Mouse (Mus musculus) WW6 (cell line): Measurements from ENCODE around the gene Nxpe4.

Experiments used
- DNase-seq: peaks from one replicate; pipeline ENCODE4 v3.0.0-alpha.2; 2013; ENCODE audit warnings: low read depth, low spot score

The Nxpe4 gene

DNA sequence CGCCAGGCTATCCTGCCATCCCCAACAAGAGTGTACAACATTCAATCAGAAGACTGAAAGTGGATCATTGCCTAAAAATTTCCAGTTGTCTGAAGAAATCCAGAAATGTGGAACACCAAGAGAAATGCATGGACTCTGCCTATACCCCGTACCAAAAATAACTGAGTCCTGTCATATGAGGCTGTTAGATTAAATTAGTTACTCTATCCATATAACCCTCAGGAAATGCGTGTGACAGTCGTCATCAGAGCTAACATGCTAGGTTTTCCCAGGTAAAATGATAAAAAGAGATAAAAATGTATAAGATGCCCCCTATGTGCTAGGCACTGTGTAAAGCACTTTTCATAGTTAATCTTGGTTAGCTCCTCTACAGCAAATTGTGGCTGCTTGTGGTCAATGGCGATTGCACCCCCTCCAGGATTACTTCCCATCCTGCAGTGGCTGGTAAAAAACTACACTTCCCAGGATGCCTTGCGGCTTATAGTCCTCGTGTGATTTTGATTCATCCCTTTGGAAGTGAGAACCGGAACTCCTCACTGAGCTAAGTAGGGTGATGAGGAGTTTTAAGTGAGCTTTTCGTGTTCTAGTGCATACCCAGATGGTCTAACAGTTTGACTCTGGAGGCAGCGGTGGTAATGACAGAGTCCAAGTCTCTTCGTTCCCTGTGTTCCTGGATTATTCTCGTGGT is at the start of gene Nxpe4:
TSS of gene Nxpe4 (plus strand) at position 519 of the 688 bp plus-strand sequence.
- DNase-seq, result peak; percentile 50

DNA sequence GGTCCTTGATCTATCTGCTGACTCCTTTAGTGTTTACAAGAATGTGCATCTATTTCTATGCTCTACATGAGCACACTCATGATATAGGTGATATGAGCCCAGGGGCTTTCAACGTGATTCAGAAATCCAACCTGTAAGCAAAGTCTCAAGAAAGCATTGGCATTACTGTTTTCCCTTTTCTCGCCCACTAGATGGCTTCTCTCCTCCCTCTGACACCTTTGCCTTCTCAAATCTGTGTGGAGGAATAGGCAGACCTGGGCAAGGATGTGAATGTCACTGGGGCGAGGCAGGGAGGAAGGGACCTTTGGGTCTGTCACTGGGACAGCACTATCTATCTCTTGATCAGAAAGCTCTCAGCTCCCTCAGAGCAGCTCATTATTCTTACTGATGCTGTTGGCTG is 35.0 kb upstream of the Nxpe4 start:
- DNase-seq, result no peak

DNA sequence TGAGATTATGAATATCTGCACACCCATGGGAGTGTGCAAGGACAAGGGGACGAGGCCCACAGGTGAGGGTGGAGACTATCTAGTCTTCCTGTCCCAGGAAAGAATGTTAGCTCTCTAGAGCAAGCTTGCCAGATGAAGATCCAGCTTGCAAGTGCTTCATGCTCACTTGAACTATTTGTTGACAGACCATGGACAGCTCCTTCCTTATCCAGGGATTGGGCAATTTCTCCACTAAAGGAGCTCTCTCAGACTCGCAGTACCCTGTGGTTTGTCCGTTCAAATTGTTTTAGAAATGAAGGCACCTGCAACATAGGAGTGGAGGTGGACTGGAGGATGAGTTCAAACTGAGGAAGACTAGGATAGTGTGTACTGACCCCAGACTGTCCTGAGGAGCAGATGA is 24.3 kb upstream of the Nxpe4 start:
- DNase-seq, result no peak

DNA sequence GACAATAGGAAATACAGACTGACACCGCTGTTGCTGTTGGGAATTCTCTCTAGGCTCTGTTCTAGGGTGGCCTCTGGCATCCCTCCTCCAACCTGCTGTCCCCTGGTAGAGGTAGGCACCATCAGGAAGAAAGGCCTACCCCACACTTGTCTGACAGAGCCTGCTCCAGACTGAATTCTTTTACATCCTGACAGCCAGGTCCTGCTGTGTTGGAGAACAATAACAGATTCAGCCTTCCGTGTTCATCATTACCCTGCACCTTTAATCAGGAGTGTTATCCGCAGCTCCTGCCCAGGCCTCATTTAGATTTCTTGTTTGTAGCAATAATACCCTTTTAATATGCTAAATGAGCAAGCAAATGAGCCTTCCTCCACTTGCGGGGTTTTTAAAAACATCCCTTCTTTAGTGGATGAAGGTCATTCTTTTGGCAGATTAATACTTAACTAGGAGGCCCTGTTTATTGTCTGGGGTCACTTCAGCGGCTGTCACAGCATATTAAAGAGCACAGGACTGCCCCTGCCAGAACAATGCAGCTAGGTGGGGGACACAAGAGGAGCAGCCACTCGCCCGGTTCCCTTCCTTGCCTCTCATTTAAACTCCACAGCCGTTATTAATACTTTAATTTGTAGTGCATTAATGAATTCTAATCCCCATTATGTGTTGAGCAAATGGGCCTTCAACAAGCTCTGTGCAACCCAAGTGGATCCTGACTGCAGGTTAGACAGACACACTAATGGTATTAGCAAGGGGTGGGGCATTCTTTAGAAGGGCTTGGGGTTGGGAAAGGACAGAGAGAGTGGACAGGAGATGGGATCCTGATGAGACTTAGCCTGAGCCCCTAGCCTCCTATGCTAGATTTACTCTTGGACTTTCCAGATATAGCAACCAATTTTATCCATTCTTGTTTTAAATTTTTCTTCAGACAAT is 21.1 kb upstream of the Nxpe4 start:
- no peak for DNase-seq

DNA sequence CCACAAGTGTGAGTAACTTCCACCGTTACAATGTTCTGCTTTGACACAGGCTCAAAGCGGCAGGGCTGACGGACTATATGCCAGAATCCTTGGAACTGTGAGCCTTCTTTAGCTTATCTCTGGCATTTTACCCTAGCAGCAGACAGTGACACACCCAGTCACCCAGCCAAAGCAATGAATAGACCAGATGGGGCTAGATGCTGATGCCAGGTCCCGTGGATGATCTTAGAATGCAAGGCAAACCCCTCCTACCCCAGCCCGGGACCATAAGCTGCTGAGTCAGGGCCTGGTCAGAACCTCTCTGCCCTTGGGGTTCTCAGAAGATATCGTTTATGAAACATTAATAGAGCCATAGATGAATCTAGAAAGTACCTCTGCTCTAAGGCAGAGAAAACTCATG is 19.2 kb upstream of the Nxpe4 start:
- no peak for DNase-seq

DNA sequence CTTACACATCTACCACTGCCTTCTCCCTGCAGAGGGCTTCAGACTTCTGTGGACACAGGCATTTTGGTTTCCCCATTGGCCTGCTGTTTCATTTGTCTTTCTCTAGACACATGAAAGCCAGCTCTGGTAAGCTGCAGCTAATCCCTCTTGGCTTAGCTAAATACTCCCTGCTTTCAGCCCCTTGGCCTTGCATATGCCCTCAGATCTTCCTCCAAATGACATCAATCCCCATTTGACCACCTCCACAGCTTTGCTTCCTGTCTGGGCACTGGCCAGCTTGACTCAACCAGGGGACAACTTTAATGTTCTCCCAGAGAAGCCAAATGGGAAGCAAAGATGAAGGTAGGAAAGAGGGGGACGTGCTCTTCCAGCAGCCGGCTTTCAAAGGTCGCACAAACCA is 15.1 kb upstream of the Nxpe4 start:
- no peak for DNase-seq

DNA sequence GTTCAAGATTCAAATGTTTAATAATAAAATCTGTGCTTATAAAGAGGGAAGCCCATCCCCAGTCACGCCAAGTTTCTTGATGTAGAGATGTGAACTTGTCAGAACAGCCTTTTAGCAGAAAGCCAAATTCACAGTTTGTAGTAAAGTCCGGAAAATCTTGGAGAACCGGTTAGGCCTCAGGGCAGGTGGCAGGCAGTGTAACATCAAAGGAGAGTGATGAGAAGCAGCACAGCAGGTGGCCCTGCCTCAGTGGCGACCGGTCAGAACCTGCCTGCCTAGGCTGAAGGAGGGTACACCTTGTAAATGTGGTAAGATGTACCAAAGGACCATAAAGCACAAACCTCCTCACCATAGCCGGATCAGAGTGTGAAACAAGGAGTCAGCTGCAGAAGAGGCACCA is 4.7 kb downstream of the Nxpe4 start:
- peak; percentile 4 for DNase-seq

DNA sequence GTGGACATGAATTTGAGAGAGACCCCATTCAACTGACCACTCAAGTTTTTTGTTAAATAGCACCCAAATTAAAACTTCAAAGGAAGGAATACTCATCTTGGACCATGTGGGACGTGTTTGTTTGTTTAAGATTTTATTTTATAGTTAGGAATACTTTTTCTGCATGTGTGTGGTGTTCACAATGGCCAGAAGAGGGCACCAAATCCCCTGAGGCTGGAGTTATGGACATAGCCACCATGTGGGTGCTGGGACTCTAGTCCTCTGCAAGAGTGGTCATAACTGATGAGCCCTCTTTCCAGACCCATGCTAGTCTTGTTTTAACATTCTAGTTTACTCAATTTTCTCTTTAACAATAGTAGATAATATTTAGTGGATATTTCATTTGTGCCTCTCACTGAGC is 14.9 kb downstream of the Nxpe4 start:
- no peak for DNase-seq

DNA sequence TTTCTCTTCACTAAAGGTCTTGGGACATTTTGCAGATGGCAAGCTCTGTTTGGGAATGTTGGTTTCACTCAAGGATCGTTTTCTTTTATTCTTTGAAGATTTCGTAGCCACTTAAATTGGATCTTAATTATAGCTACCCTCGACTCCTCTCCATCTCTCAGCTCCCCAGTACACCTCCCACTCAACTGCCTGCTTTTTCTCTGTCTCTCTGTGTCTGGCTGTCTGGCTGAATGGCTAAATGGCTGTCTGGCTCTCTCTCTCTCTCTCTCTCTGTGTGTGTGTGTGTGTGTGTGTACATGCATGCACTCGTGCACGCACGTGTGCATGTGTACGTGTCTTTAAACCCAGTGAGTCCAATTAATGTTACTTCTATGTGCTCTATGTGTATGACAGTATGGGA is 19.5 kb downstream of the Nxpe4 start:
- DNase-seq, result no peak

DNA sequence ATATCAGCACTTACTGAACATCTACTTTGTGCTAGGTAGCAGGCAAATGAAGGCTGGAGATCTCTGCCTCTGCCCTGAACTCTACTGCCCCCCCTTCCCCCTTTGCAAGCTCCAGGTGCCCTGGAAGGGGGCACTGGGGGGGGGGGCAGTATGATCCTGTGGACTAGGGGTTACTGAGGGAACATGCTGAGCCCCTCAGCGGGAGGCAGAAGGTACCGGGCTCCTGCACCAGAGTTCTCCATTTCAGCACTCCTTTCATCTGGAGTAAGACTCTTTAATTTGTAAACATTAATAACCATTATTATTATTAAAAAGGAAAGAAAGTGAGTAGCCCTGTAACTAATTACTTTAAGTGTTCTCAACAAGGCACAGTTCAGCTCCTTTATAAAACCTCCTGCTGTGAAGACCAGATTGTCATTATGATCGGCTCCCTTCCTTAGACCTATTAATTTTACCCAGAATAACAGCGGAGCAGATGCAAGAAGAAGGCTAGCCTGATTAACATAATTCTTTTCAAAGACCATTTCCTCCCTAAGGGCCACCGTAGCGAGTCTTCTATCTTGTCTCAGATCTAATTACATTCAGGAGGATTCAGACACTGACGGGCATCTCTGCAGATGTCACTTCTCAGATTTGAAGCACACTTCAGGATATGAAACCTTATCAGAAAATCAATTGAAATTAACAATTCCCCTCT is 21.0 kb downstream of the Nxpe4 start:
- DNase-seq, result no peak

DNA sequence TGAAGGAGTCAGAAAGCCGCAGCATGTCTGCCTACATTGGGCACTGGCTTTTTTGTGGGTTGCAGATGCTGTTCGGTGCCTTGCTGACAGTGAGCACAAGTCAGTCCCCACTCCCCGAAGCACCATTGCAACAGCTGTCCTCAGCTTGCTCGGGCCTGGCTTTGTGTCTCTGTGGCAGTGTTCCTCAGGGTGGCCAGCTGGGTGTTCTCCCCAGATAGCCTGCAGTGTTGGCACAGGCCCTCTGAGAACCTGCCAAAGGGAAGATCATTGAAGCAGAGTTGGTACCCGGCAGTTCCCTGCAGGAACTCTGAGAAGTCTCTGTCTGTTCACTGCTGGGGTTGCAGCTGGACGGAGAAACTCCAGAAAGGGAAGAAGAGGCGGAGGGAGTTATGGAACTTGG is 22.5 kb downstream of the Nxpe4 start:
- no peak for DNase-seq

DNA sequence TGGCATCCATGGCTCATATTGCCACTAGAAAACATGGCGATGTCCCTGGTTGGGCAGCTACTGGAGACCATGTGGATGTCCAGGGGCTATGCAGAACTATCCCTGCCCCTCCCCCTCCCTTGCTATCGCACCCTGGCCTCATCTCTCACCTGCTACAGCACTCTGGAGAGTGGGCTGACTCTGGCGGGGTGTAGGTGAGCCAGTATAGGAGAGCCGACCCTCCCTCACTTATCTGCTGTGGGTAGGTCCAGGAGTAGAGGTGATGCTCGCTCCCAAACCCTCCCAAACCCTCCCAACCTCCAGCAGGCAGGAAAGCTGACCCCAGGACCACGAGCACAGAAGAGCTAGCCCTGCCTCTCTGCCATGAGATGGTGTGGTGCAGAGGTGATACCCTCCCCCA is 27.0 kb downstream of the Nxpe4 start:
- no peak for DNase-seq

DNA sequence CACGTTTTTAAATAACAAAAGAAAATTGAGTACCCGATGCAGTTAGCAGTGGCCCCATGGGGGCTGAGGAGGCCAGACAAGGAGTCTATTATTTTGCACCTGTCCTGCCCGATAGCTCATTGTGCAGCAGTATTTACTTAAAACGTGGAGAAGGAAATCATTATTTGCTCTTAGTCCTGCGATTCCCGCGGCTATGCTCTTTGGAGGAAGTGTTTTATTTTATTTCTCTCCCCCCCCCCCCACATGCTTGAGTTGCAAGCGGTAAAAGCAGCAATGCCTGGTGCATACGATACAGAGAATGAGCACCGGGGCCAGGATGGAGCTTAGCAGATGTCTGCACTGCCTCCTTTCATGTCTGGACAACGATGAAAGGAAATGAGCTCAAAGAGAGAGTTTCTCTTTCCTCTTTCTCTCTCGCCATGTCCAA is 35.6 kb downstream of the Nxpe4 start:
- DNase-seq, result no peak

DNA sequence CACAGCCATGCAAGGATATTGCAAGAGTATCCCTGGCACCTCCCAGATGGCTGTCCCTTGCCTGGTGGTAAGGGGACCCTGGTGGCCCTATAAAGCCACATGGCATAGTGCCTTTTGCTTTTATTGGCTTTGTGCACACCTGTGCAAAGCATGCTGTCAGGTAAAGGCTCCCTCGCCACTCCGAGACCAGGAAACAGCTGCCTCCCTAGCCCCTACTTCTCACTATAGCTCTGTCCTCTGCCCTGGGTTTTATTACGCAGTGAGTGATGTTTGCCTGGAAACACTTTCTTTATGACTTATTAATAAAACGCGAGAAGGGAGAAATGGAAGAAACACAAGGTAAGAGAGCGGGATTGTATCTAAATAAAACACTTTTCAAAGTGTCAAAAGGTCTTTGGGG is 49.1 kb downstream of the Nxpe4 start:
- no peak for DNase-seq

DNA sequence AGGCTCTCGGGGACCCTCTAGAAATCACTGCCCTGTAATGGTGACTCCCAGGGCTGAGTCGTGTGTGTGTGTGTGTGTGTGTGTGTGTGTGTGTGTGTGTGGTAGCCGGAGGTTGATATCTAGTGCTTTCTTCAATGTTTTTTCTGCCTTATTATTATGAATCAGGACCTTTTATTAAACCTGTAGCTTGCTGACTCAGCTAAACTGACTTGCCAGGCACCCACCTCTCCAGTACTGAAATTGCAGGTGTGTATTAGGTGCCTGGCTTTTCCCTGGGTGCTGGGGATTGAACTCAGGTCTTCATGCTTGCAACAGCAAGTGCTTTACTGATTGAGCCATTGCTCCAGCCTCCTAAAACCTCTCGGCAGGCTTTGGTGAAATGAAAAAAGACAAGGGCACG is 50.1 kb downstream of the Nxpe4 start:
- DNase-seq, result no peak

DNA sequence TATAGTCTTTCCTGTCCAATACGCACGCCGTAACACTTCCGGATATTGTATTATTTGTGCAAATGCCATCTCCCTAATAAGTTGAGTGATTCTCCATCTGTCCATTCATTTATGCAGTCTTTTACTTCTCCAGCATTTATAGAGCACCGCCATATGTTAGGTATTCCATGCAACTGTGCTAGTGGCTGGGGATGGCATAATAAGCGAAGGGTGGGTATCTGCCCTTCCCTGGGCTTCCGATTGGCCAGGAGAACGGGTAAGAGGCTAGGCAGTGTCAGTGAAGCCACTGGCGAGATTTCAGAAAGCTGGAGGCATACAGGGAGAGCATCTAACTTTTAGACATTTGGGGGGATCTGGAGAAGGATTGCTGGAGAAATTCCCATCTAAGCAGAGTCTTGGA is 52.9 kb downstream of the Nxpe4 start:
- DNase-seq, result no peak

DNA sequence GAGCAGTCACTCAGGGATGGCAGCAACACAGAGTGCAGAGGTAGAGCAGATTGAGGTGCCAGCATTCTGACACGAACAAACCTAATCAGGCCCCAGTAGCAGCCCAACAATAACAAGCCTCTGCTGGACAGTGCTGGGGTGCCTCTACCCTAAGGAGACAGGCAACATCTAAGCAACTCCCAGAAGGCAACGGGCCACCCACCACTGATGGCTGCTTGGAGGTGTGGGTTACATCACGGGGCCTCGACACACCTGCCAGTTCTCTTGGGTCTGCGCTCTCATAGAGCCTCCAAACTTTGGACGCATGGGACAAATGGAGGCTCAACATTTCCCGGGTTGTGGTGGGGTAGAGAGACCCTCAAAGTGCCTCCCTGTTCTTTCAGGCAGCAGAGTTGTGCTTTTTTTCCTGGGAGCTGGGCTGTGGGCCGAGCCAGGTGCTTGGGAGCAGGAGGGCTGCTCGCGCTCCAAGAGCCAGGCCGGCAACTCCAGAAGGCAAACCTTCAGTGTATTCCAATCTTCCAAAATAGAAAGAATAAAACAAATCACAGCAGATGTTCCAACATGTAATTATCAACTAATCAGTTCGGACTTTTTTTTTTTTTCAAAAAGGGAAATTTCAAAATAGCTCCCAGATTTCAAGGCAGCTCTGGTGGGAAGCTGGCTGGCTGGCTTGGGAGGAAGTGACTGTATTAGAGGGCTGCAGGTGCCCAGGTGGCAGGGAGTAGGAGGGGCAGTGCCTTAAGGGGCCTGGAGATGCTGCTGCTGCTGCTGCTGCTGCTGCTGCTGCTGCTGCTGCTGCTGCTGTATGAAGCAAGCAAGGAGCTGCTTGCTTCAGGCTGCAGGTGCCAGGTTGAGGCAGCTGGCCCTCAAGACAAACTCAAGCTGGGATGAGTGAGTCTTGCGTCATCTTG is 54.5 kb downstream of the Nxpe4 start:
- DNase-seq, result no peak

DNA sequence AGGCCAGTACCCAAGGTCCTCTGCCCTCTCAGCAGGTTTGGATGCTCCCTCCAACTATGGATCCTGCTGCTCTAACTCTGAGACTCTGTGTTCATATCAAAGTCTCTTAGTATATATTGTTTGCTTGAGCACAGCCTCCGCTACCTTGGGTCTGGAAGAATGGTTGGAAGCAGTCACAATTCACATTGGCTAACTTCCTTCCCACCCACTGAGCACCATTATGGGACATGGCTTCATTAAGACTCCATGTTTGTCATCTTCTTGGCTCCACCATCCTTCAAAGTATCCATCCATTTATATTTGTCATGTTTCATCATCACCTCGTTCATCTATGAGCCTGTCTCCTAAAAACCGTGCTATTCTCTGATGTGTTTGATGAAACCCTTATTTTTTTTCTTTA is 68.9 kb downstream of the Nxpe4 start:
- DNase-seq, result no peak

DNA sequence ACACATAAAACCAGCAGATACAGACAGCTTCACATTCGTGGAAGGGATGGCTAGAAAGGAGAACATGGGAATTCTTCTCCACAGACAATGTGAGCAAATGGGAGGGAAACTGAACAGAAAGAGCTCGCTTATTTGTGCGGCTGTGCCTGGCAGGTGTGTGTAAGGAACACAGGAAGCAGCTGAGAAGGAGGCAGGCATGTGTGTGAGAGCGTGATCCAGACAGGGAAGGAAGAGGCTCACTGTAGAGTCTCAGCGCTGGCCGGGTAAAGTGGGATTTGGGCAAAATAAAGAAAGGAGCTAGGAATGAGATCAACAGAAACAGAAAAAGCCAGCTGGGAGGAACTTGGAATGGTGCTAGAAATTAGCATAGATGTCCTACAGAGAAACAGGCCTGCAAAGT is 74.6 kb downstream of the Nxpe4 start:
- no peak for DNase-seq

DNA sequence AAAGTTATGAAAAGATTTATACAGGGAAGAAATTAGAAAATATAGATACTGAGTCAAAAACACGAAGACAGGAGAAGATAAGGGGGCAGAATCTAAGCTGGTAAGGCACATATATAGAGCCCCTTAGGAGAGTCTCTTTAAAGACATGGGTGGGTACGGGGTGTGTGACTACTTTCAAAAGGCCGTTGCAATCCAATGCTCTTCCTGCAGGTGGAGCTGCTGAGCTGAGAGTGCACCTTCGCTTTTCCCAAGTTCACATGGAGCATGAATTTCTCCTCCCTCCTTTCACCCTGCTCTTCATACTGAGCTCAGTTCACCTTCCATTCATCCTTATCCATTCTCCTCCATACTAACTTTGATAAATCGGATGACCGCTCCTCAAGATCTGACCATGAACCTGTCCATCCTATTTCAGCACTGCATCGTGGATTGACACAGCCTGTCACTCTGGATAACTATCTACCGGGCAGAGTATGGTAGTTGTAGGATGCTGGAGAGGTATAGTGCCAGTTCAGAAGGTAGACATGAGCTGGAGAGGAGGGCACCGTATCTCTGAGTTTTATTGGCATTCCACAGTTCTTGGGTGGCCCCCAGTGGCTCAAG is 76.4 kb downstream of the Nxpe4 start:
- no peak for DNase-seq

DNA sequence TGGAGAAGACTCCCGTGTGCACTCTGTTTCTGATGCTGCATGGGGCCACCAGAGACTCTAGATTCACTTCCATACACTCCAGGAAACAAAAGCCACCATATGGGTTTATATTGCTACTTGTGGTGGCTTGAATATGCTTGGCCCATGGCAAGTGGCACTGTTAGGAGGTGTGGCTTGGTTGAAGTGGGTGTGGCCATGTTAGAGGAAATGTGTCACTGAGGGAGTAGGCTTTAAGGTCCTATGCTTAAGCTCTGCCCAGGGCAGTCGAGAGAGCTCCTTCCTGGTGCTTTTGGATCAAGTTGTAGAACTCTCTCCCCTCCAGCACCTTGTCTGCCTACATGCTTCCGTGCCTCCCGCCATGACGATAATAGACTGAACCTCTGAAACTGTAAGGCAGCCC is 77.6 kb downstream of the Nxpe4 start:
- no peak for DNase-seq
